Mouse (Mus musculus) olfactory bulb, adult 2 months (tissue): Measurements from ENCODE around the gene Stx8. TPM values are rescaled to one million over a fixed set of nuclear protein-coding genes. Genes with fewer than 3 reads are reported as not detected.

ENCODE experiments used
- H3K27ac ChIP-seq: fragments of 200-500 bp; 2 replicates; pipeline ENCODE4 v1.5.1; 2012; ENCODE audit warnings: low read depth, low read length; ENCODE audit not compliant: insufficient read depth
- H3K4me1 ChIP-seq: fragments of 200-500 bp; 2 replicates; pipeline ENCODE4 v1.6.1; 2012; ENCODE audit warnings: low read length; ENCODE audit not compliant: control insufficient read depth, insufficient read depth
- H3K4me3 ChIP-seq: fragments of 200-500 bp; 2 replicates; pipeline ENCODE4 v1.5.1; 2012; ENCODE audit warnings: mild to moderate bottlenecking, low read depth, low read length, moderate library complexity; ENCODE audit not compliant: insufficient read depth
- CTCF ChIP-seq: fragments of 200-500 bp; IDR thresholded peaks from 2 replicates; pipeline ENCODE4 v1.5.1; 2012; ENCODE audit warnings: low read depth, mild to moderate bottlenecking, low read length, moderate library complexity; ENCODE audit not compliant: insufficient read depth
- POLR2A ChIP-seq: fragments of 200-500 bp; IDR thresholded peaks from 2 replicates; pipeline ENCODE4 v1.6.1; 2012; ENCODE audit warnings: mild to moderate bottlenecking, low read depth, low read length, moderate library complexity; ENCODE audit not compliant: insufficient read depth
- WGBS: fragments of 180-500 bp; shearing (Covaris S2); methylation state at CpG from one replicate; pipeline ENCODE4 v1.1.7; 2018; 5-methylcytosine and 5-hydroxymethylcytosine counted together
- polyA plus RNA-seq: library from polyadenylated mRNA; stranded (reverse); fragments of >200 nt; gene quantifications from 2 replicates; pipeline ENCODE4 v1.2.4, GENCODE M21; 2012; ENCODE audit warnings: low replicate concordance; ENCODE audit not compliant: missing spikeins, insufficient read depth, insufficient read length

Stx8 gene
- polyA plus RNA-seq, 1 experiment, result not detected

GRCm38 (mm10) chr11:68037093-68037492 lies 71.1 kb downstream of the Stx8 start:
- Histone ChIP-seq H3K4me1 (peaks cover 5% of the 10 kb centered on the region), H3K27ac (no peak overlapping the region), H3K4me3 (no peak overlapping the region)
- 94% methylated on average over 9 of the region's 9 CpGs for WGBS
- TF ChIP-seq CTCF (no peak), POLR2A (no peak)

- no peak overlapping the region for H3K27ac ChIP-seq
- no peak overlapping the region for H3K4me3 ChIP-seq
- TF ChIP-seq CTCF (no peak), POLR2A (no peak)
- no peaks in the 10 kb centered on the region for H3K4me1 ChIP-seq
- 89% methylated on average over 2 of the region's 2 CpGs for whole genome bisulfite sequencing
Measured at GRCm38 (mm10) chr11:68038101-68038500, 72.1 kb downstream of the Stx8 start.

- Histone ChIP-seq H3K27ac (no peak overlapping the region), H3K4me3 (no peak overlapping the region), H3K4me1 (no peaks in the 10 kb centered on the region)
- TF ChIP-seq CTCF, result no peak
- TF ChIP-seq POLR2A, result no peak
- WGBS, result 73% methylated on average over 11 of the region's 11 CpGs
Measured at GRCm38 (mm10) chr11:68044181-68044580, 78.2 kb downstream of the Stx8 start.

GRCm38 (mm10) chr11:68046916-68047315 lies 80.9 kb downstream of the Stx8 start:
- WGBS, result 71% methylated on average over 3 of the region's 3 CpGs
- peaks cover 3% of the 10 kb centered on the region; the same call in 1 of the 2 replicates for H3K4me1 ChIP-seq
- H3K27ac ChIP-seq, result no peak overlapping the region
- TF ChIP-seq CTCF (no peak), POLR2A (no peak)
- H3K4me3 ChIP-seq, result no peak overlapping the region

GRCm38 (mm10) chr11:68049261-68050165 lies 83.5 kb downstream of the Stx8 start:
- 79% methylated on average over 17 of the region's 17 CpGs for WGBS
- H3K27ac ChIP-seq, result no peak overlapping the region
- TF ChIP-seq CTCF (no peak), POLR2A (no peak)
- H3K4me1 ChIP-seq, result peaks cover 3% of the 10 kb centered on the region; the same call in 1 of the 2 replicates
- no peak overlapping the region for H3K4me3 ChIP-seq

- TF ChIP-seq POLR2A (no peak), CTCF (no peak)
- Histone ChIP-seq H3K4me1 (peaks cover 3% of the 10 kb centered on the region; the same call in 1 of the 2 replicates), H3K27ac (no peak overlapping the region), H3K4me3 (no peak overlapping the region)
- 64% methylated on average over 12 of the region's 12 CpGs for WGBS
Measured at GRCm38 (mm10) chr11:68050725-68051124, 84.7 kb downstream of the Stx8 start.

- no peak overlapping the region for H3K4me3 ChIP-seq
- WGBS, result 88% methylated on average over 4 of the region's 4 CpGs
- TF ChIP-seq CTCF, result no peak
- no peak for TF ChIP-seq POLR2A
- H3K27ac ChIP-seq, result no peak overlapping the region
- peaks cover 3% of the 10 kb centered on the region; the same call in 1 of the 2 replicates for H3K4me1 ChIP-seq
Measured at GRCm38 (mm10) chr11:68051305-68051704, 85.3 kb downstream of the Stx8 start.

GRCm38 (mm10) chr11:68058466-68059201 lies 92.6 kb downstream of the Stx8 start:
- TF ChIP-seq POLR2A (no peak), CTCF (no peak)
- Histone ChIP-seq H3K4me3 (no peak overlapping the region), H3K27ac (no peak overlapping the region), H3K4me1 (no peaks in the 10 kb centered on the region)
- 76% methylated on average over 5 of the region's 5 CpGs for WGBS

GRCm38 (mm10) chr11:68060651-68061050 lies 94.7 kb downstream of the Stx8 start:
- no peak overlapping the region for H3K4me3 ChIP-seq
- WGBS, result 81% methylated on average over 4 of the region's 4 CpGs
- no peaks in the 10 kb centered on the region for H3K4me1 ChIP-seq
- TF ChIP-seq POLR2A, result no peak
- no peak for TF ChIP-seq CTCF
- no peak overlapping the region for H3K27ac ChIP-seq
